Mouse (Mus musculus) thymus, adult 2 months (tissue): ENCODE data around the gene Olfr1229.

Experiments
- CTCF ChIP-seq: fragments of 200-500 bp; IDR thresholded peaks from 2 replicates; pipeline ENCODE4 v1.5.1; 2012; ENCODE audit warnings: mild to moderate bottlenecking, control low read depth, low read length, moderate library complexity, borderline replicate concordance; ENCODE audit not compliant: control insufficient read depth, poor library complexity, insufficient read depth; ENCODE audit errors: extremely low read depth
- POLR2A ChIP-seq: fragments of 200-500 bp; IDR thresholded peaks from 2 replicates; pipeline ENCODE4 v1.6.1; 2012; ENCODE audit warnings: mild to moderate bottlenecking, low read length, control low read depth, moderate library complexity; ENCODE audit not compliant: control insufficient read depth, poor library complexity, insufficient read depth; ENCODE audit errors: extremely low read depth

DNA sequence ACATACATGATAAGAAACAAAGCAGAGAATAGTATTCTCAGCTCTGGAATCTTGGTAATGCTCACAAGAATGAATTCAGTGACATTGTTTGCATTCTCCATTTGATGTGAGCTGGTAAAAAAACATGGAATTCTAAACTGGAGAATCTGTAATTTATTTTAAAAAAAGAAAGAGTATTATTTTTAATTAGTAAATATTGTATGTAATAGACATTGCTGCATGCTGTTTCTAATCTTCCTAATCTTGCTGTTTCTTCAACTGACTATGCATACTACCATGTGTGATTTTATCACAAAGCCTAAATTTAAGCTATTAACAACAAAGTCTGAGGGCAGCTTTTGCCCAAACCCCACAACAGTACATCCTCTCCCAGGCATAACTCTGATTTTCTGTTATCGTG, 9.4 kb upstream of the Olfr1229 start, which contains the start of gene Olfr1230:
- TF ChIP-seq POLR2A, result no peak
- no peak for TF ChIP-seq CTCF
